Mouse (Mus musculus) left cerebral cortex, adult 8-10 months (tissue): ENCODE results near the gene Kif26a. TPM values are rescaled to one million over a fixed set of nuclear protein-coding genes. Genes with fewer than 3 reads are reported as not detected.
A peak's percentile ranks its signal among the peaks of the same experiment; 100 is the strongest.

ENCODE experiments used
- DNase-seq, 2 experiments: peaks; one replicate each; pipeline ENCODE4 v3.0.0; 2022; ENCODE audit warnings: low spot score in 2 of 2
- total RNA-seq, 4 experiments: library from RNA; stranded (reverse); gene quantifications; 2 replicates each; pipeline ENCODE4 v1.2.4; 2022

Gene Kif26a
- total RNA-seq, 4 experiments from 2014 or later, result 4.8 to 5.7 (median 5.1) TPM

- DNase-seq, result no peak
Observed at GRCm38 (mm10) chr12:112164840-112165219, 18.8 kb downstream of the Kif26a start.

- DNase-seq, result no peak
Observed at GRCm38 (mm10) chr12:112169240-112169639, 23.2 kb downstream of the Kif26a start.

- DNase-seq, result no peak
Observed at GRCm38 (mm10) chr12:112170671-112171574, 24.9 kb downstream of the Kif26a start.

- DNase-seq, result no peak
Observed at GRCm38 (mm10) chr12:112171657-112172056, 25.6 kb downstream of the Kif26a start.

- DNase-seq, result no peak
Observed at GRCm38 (mm10) chr12:112172214-112172613, 26.2 kb downstream of the Kif26a start.

GRCm38 (mm10) chr12:112177679-112178078 is 31.7 kb downstream of the Kif26a start:
- DNase-seq, result no peak

GRCm38 (mm10) chr12:112179687-112180086 is 33.7 kb downstream of the Kif26a start:
- DNase-seq, result no peak

- no peak for DNase-seq
Observed at GRCm38 (mm10) chr12:112181921-112182608, 36.1 kb downstream of the Kif26a start.

- DNase-seq, result no peak
Observed at GRCm38 (mm10) chr12:112182609-112182955, 36.6 kb downstream of the Kif26a start.

- DNase-seq, result no peak
Observed at GRCm38 (mm10) chr12:112183675-112184074, 37.7 kb downstream of the Kif26a start.

- no peak for DNase-seq
Observed at GRCm38 (mm10) chr12:112184390-112184789, 38.4 kb downstream of the Kif26a start.

GRCm38 (mm10) chr12:112186899-112187298 is 40.9 kb downstream of the Kif26a start:
- no peak for DNase-seq

- DNase-seq, result peak in 1 of 2 experiments; percentile 29
Observed at GRCm38 (mm10) chr12:112191753-112192152, 45.7 kb downstream of the Kif26a start.

GRCm38 (mm10) chr12:112195019-112195418 is 49.0 kb downstream of the Kif26a start:
- DNase-seq, result no peak

GRCm38 (mm10) chr12:112196562-112196961 is 50.6 kb downstream of the Kif26a start:
- DNase-seq, result no peak

- no peak for DNase-seq
Observed at GRCm38 (mm10) chr12:112199363-112199762, 53.4 kb downstream of the Kif26a start.

- DNase-seq, result no peak
Observed at GRCm38 (mm10) chr12:112200045-112200444, 54.0 kb downstream of the Kif26a start.

GRCm38 (mm10) chr12:112207163-112207562 is 61.2 kb downstream of the Kif26a start:
- DNase-seq, result no peak

GRCm38 (mm10) chr12:112207734-112208133 is 61.7 kb downstream of the Kif26a start:
- DNase-seq, result no peak

- DNase-seq, result no peak
Observed at GRCm38 (mm10) chr12:112210622-112211021, 64.6 kb downstream of the Kif26a start.

GRCm38 (mm10) chr12:112214441-112214857 is 68.4 kb downstream of the Kif26a start:
- DNase-seq, result no peak

- DNase-seq, result no peak
Observed at GRCm38 (mm10) chr12:112215545-112215944, 69.5 kb downstream of the Kif26a start.

GRCm38 (mm10) chr12:112217021-112217420 is 71.0 kb downstream of the Kif26a start:
- peak in 1 of 2 experiments; percentile 4 for DNase-seq
